Mouse (Mus musculus) CH12.LX (cell line): ENCODE data around the gene Rnpc3. TPM values are rescaled to one million over a fixed set of nuclear protein-coding genes. Genes with fewer than 3 reads are reported as not detected.

Experiments used
- DNase-seq: peaks from one replicate; pipeline ENCODE4 v3.0.0-alpha.2; 2013; ENCODE audit errors: extremely low read depth
- H3K27ac ChIP-seq: 2 replicates; pipeline ENCODE4 v1.5.1; 2012; ENCODE audit warnings: low read depth, mild to moderate bottlenecking, control low read depth, moderate library complexity; ENCODE audit not compliant: insufficient read depth
- H3K27me3 ChIP-seq: replicated peaks from 2 replicates; pipeline ENCODE3; 2012; ENCODE audit warnings: inconsistent platforms
- H3K36me3 ChIP-seq, 2 experiments: replicated peaks in 1 of 2; 2 replicates each; pipeline versions ENCODE3 to v1.6.1; 2012; ENCODE audit warnings: inconsistent platforms in 1 of 2, low read length in 1 of 2, mild to moderate bottlenecking in 1 of 2, mixed read lengths in 1 of 2, moderate library complexity in 1 of 2; ENCODE audit not compliant: control insufficient read depth in 1 of 2, insufficient read depth in 1 of 2
- H3K4me1 ChIP-seq, 2 experiments: 2 replicates each; pipeline ENCODE4 v1.6.1; 2012; ENCODE audit warnings: inconsistent platforms in 1 of 2, moderate library complexity in 1 of 2; ENCODE audit not compliant: insufficient read depth in 2 of 2, control insufficient read depth in 1 of 2
- H3K4me2 ChIP-seq: 2 replicates; pipeline ENCODE4 v1.6.1; 2012; ENCODE audit warnings: low read depth, mild to moderate bottlenecking, control low read depth; ENCODE audit not compliant: poor library complexity, insufficient read depth, severe bottlenecking
- H3K4me3 ChIP-seq, 3 experiments: fragments of 150-350 bp in 1 of 3; sonication (generic) in 1 of 3; replicated peaks in 1 of 3; 2 replicates each; pipeline versions ENCODE3 to v1.5.1; 2011 to 2012; ENCODE audit warnings: low read depth in 2 of 3, low read length in 2 of 3, mild to moderate bottlenecking in 2 of 3, moderate library complexity in 2 of 3, control low read depth in 1 of 3, improper control_type of control experiment in 1 of 3, inconsistent platforms in 1 of 3, mixed read lengths in 1 of 3; ENCODE audit not compliant: poor library complexity in 1 of 3
- H3K79me2 ChIP-seq: replicated peaks from 2 replicates; pipeline ENCODE4 v1.6.1; 2012; ENCODE audit warnings: mild to moderate bottlenecking, moderate library complexity; ENCODE audit not compliant: control insufficient read depth, poor library complexity, insufficient read depth, severe bottlenecking; ENCODE audit errors: extremely low read depth
- H3K9ac ChIP-seq: 2 replicates; pipeline ENCODE4 v1.6.1; 2012; ENCODE audit warnings: low read depth, mild to moderate bottlenecking, control low read depth, moderate library complexity; ENCODE audit not compliant: insufficient read depth
- H3K9me3 ChIP-seq: replicated peaks from 2 replicates; pipeline ENCODE3; 2012; ENCODE audit warnings: low read length, inconsistent platforms, mixed read lengths
- BHLHE40 ChIP-seq: IDR thresholded peaks from 2 replicates; pipeline ENCODE4 v1.6.1; 2011; ENCODE audit warnings: mild to moderate bottlenecking, low read depth, low read length, improper control_type of control experiment
- CHD1 ChIP-seq: IDR thresholded peaks from 2 replicates; pipeline ENCODE4 v1.6.1; 2012; ENCODE audit warnings: low read depth, low read length, improper control_type of control experiment, inconsistent platforms
- CHD2 ChIP-seq: IDR thresholded peaks from 2 replicates; pipeline ENCODE4 v1.6.1; 2011; ENCODE audit warnings: low read length, improper control_type of control experiment
- CTCF ChIP-seq, 2 experiments: IDR thresholded peaks in 1 of 2; conservative IDR thresholded peaks in 1 of 2; 2 replicates each; pipeline ENCODE4 v1.5.1; 2011 to 2012; ENCODE audit warnings: low read depth in 2 of 2, low read length in 2 of 2, improper control_type of control experiment in 1 of 2, inconsistent platforms in 1 of 2, mild to moderate bottlenecking in 1 of 2, moderate library complexity in 1 of 2
- E2F4 ChIP-seq: IDR thresholded peaks from 2 replicates; pipeline ENCODE4 v1.6.1; 2011; ENCODE audit warnings: low read depth, low read length, improper control_type of control experiment; ENCODE audit not compliant: insufficient replicate concordance
- ELF1 ChIP-seq: IDR thresholded peaks from 2 replicates; pipeline ENCODE4 v1.6.1; 2014; ENCODE audit warnings: low read depth, mild to moderate bottlenecking, inconsistent platforms, low read length, improper control_type of control experiment
- EP300 ChIP-seq: IDR thresholded peaks from 2 replicates; pipeline ENCODE4 v1.6.1; 2011; ENCODE audit warnings: low read length, improper control_type of control experiment
- ETS1 ChIP-seq: conservative IDR thresholded peaks from 2 replicates; pipeline ENCODE4 v1.6.1; 2012; ENCODE audit warnings: low read depth, mild to moderate bottlenecking, inconsistent platforms, low read length, improper control_type of control experiment, moderate library complexity
- GABPA ChIP-seq: IDR thresholded peaks from 2 replicates; pipeline ENCODE4 v1.6.1; 2012; ENCODE audit warnings: low read depth, low read length, improper control_type of control experiment, inconsistent platforms; ENCODE audit not compliant: insufficient replicate concordance
- HCFC1 ChIP-seq: IDR thresholded peaks from 2 replicates; pipeline ENCODE4 v1.6.1; 2012; ENCODE audit warnings: low read depth, mild to moderate bottlenecking, inconsistent platforms, low read length, improper control_type of control experiment
- IRF4 ChIP-seq: IDR thresholded peaks from 2 replicates; pipeline ENCODE4 v1.6.1; 2014; ENCODE audit warnings: low read depth, mild to moderate bottlenecking, inconsistent platforms, low read length, improper control_type of control experiment
- JUN ChIP-seq: IDR thresholded peaks from 2 replicates; pipeline ENCODE4 v1.6.1; 2011; ENCODE audit warnings: low read depth, mild to moderate bottlenecking, low read length, improper control_type of control experiment, moderate library complexity; ENCODE audit not compliant: insufficient read depth
- JUND ChIP-seq: conservative IDR thresholded peaks from 2 replicates; pipeline ENCODE4 v1.6.1; 2011; ENCODE audit warnings: low read depth, low read length, improper control_type of control experiment
- KAT2A ChIP-seq: IDR thresholded peaks from 2 replicates; pipeline ENCODE4 v1.6.1; 2012; ENCODE audit warnings: low read length, improper control_type of control experiment, inconsistent platforms; ENCODE audit not compliant: insufficient replicate concordance
- MAFK ChIP-seq: IDR thresholded peaks from 2 replicates; pipeline ENCODE4 v1.6.1; 2011; ENCODE audit warnings: low read length, improper control_type of control experiment; ENCODE audit not compliant: insufficient replicate concordance
- MAX ChIP-seq: IDR thresholded peaks from 2 replicates; pipeline ENCODE4 v1.6.1; 2011; ENCODE audit warnings: low read length, improper control_type of control experiment
- MEF2A ChIP-seq: IDR thresholded peaks from 2 replicates; pipeline ENCODE4 v1.6.1; 2014; ENCODE audit warnings: low read depth, mild to moderate bottlenecking, inconsistent platforms, low read length, improper control_type of control experiment, borderline replicate concordance
- MXI1 ChIP-seq: IDR thresholded peaks from 2 replicates; pipeline ENCODE4 v1.6.1; 2011; ENCODE audit warnings: mild to moderate bottlenecking, low read depth, low read length, improper control_type of control experiment
- MYC ChIP-seq: IDR thresholded peaks from 2 replicates; pipeline ENCODE4 v1.6.1; 2011; ENCODE audit warnings: low read depth, mild to moderate bottlenecking, improper control_type of control experiment, low read length
- NELFE ChIP-seq: IDR thresholded peaks from 2 replicates; pipeline ENCODE4 v1.6.1; 2011; ENCODE audit warnings: low read depth, low read length, improper control_type of control experiment
- NRF1 ChIP-seq: IDR thresholded peaks from 2 replicates; pipeline ENCODE4 v1.6.1; 2014; ENCODE audit warnings: low read depth, mild to moderate bottlenecking, inconsistent platforms, low read length, improper control_type of control experiment, moderate library complexity
- PAX5 ChIP-seq: IDR thresholded peaks from 2 replicates; pipeline ENCODE4 v1.6.1; 2012; ENCODE audit warnings: low read length, inconsistent platforms, mixed read lengths
- POLR2A ChIP-seq: IDR thresholded peaks from 2 replicates; pipeline ENCODE4 v1.6.1; 2011; ENCODE audit warnings: low read depth, mild to moderate bottlenecking, improper control_type of control experiment, low read length
- POLR2AphosphoS2 ChIP-seq: IDR thresholded peaks from 2 replicates; pipeline ENCODE4 v1.6.1; 2011; ENCODE audit warnings: low read depth, low read length, improper control_type of control experiment
- RAD21 ChIP-seq: IDR thresholded peaks from 2 replicates; pipeline ENCODE4 v1.6.1; 2011; ENCODE audit warnings: low read depth, mild to moderate bottlenecking, low read length, improper control_type of control experiment, moderate library complexity
- RCOR1 ChIP-seq: conservative IDR thresholded peaks from 2 replicates; pipeline ENCODE4 v1.6.1; 2012; ENCODE audit warnings: low read depth, mild to moderate bottlenecking, inconsistent platforms, low read length, improper control_type of control experiment
- SIN3A ChIP-seq: IDR thresholded peaks from 2 replicates; pipeline ENCODE4 v1.6.1; 2012; ENCODE audit warnings: low read length, improper control_type of control experiment, inconsistent platforms
- SMC3 ChIP-seq: IDR thresholded peaks from 2 replicates; pipeline ENCODE4 v1.6.1; 2011; ENCODE audit warnings: low read depth, low read length, improper control_type of control experiment
- TBP ChIP-seq: conservative IDR thresholded peaks from 2 replicates; pipeline ENCODE4 v1.6.1; 2011; ENCODE audit warnings: low read depth, low read length, improper control_type of control experiment
- TCF12 ChIP-seq: IDR thresholded peaks from 2 replicates; pipeline ENCODE4 v1.6.1; 2014; ENCODE audit warnings: low read depth, mild to moderate bottlenecking, inconsistent platforms, low read length, improper control_type of control experiment
- UBTF ChIP-seq: IDR thresholded peaks from 2 replicates; pipeline ENCODE4 v1.6.1; 2012; ENCODE audit warnings: low read depth, mild to moderate bottlenecking, inconsistent platforms, low read length, improper control_type of control experiment, moderate library complexity
- USF1 ChIP-seq: IDR thresholded peaks from 2 replicates; pipeline ENCODE4 v1.6.1; 2014; ENCODE audit warnings: low read depth, mild to moderate bottlenecking, inconsistent platforms, low read length, improper control_type of control experiment
- USF2 ChIP-seq: conservative IDR thresholded peaks from 2 replicates; pipeline ENCODE4 v1.6.1; 2011; ENCODE audit warnings: low read depth, low read length, improper control_type of control experiment
- ZC3H11A ChIP-seq: IDR thresholded peaks from 2 replicates; pipeline ENCODE4 v1.6.1; 2012; ENCODE audit warnings: low read depth, mild to moderate bottlenecking, inconsistent platforms, low read length, improper control_type of control experiment
- ZKSCAN1 ChIP-seq: IDR thresholded peaks from 2 replicates; pipeline ENCODE4 v1.6.1; 2012; ENCODE audit warnings: low read depth, inconsistent platforms, low read length, improper control_type of control experiment, borderline replicate concordance
- ZMIZ1 ChIP-seq: IDR thresholded peaks from 2 replicates; pipeline ENCODE4 v1.6.1; 2012; ENCODE audit warnings: low read depth, mild to moderate bottlenecking, inconsistent platforms, low read length, improper control_type of control experiment
- ZNF384 ChIP-seq: IDR thresholded peaks from 2 replicates; pipeline ENCODE4 v1.6.1; 2012; ENCODE audit warnings: low read depth, low read length, improper control_type of control experiment, inconsistent platforms
- dilution Hi-C: fragments of 300-500 bp; cut with MboI; formaldehyde crosslinking; loops from 2 replicates; pipeline ENCODE4 v1.14.3; 2020; ENCODE audit warnings: low sequenced_read_pairs; ENCODE audit not compliant: extremely low pct_unique_long_range_greater_than_20kb, extremely low pct_ligation_motif_present
- in situ Hi-C: fragments of 300-500 bp; cut with MboI; formaldehyde crosslinking; loops from 3 replicates; pipeline ENCODE4 v1.14.3; 2019; ENCODE audit warnings: low sequenced_read_pairs, low pct_ligation_motif_present, low pct_unique_long_range_greater_than_20kb, mixed read lengths
- polyA plus RNA-seq: library from polyadenylated mRNA; unstranded; fragments of >175 nt; gene quantifications from 2 replicates; pipeline ENCODE4 v1.2.1, GENCODE M21; 2012; ENCODE audit warnings: low read depth; ENCODE audit not compliant: insufficient read length
- total RNA-seq, 2 experiments: library from RNA; depleted of rRNA; stranded (reverse); fragments of 300-350 nt in 1 of 2; fragments of >200 nt in 1 of 2; gene quantifications; 2 replicates each; pipeline ENCODE4 v1.2.3; 2012 to 2014

The Rnpc3 gene
- total RNA-seq (2012; rRNA removed): 10.3 and 12.2 TPM in 2 replicates
- 18.0 and 27.6 TPM in 2 replicates for total RNA-seq (2014; rRNA removed)
- 21.5 and 24.2 TPM in 2 replicates for polyA plus RNA-seq

GRCm38 (mm10) chr3:113629606-113630359 lies at the start of gene Rnpc3:
TSS of gene Rnpc3 (minus strand) at chr3:113630149.
- dilution Hi-C loops (no loop called here), in situ Hi-C loops (no loop called here)
- peaks cover 0 to 23% of the 10 kb centered on the region in 2 experiments; a peak in 2 of 4 replicates for H3K4me1 ChIP-seq
- peak within 1 kb of the TSS; percentile 99 for H3K9ac ChIP-seq
- H3K36me3 ChIP-seq: peaks cover 0 to 13% of the 10 kb centered on the region in 2 experiments
- TF ChIP-seq POLR2AphosphoS2 (peak; percentile 96), ELF1 (peak; percentile 87), KAT2A (peak; percentile 84; the same call in 1 of the 2 replicates), CHD2 (peak; percentile 99), ETS1 (no peak), E2F4 (no peak), ZKSCAN1 (no peak), TBP (peak; percentile 92), USF1 (no peak), MXI1 (peak; percentile 75; the same call in 1 of the 2 replicates), BHLHE40 (no peak), UBTF (no peak), TCF12 (peak; percentile 90), PAX5 (no peak), NRF1 (peak; percentile 86), MYC (peak; percentile 71), MAX (no peak), POLR2A (peak; percentile 91), CHD1 (no peak), SIN3A (peak; percentile 87; the same call in 1 of the 2 replicates), EP300 (no peak), JUN (no peak), ZNF384 (no peak), GABPA (no peak), ZC3H11A (no peak), MEF2A (no peak; the same call in 1 of the 2 replicates), USF2 (no peak), RAD21 (no peak; the same call in 1 of the 2 replicates), RCOR1 (0 out of 2 replicates have a peak, but pooled peaks have one; percentile 16), JUND (no peak), ZMIZ1 (peak; percentile 95), CTCF (conservative IDR thresholded peaks at IDR 0.05 in 1 of 2, IDR thresholded peaks at IDR 0.05 in 1 of 2; ENCODE audit: low read depth in 2 of 2, low read length in 2 of 2) (peak in 1 of 2 experiments; percentile 39; a peak in 2 of 4 replicates), NELFE (peak; percentile 96), SMC3 (no peak), MAFK (no peak), IRF4 (0 out of 2 replicates have a peak, but pooled peaks have one; percentile 8), HCFC1 (peak; percentile 86)
- H3K4me3 ChIP-seq: peak within 1 kb of the TSS; percentile 72 to 96 (median 95)
- H3K27ac ChIP-seq: peak within 1 kb of the TSS; percentile 99
- peak; percentile 97 for DNase-seq
- H3K4me2 ChIP-seq: peak within 1 kb of the TSS; percentile 98
- peaks cover 11% of the 10 kb centered on the region for H3K79me2 ChIP-seq
- no peaks in the 10 kb centered on the region for H3K27me3 ChIP-seq
- no peaks in the 10 kb centered on the region for H3K9me3 ChIP-seq
